Mouse (Mus musculus): ENCODE data around the gene Wwtr1. TPM values are rescaled to one million over a fixed set of nuclear protein-coding genes. Genes with fewer than 3 reads are reported as not detected.

Wwtr1 gene
- polyA plus RNA-seq, 1 experiment, result 0.16 TPM

DNA sequence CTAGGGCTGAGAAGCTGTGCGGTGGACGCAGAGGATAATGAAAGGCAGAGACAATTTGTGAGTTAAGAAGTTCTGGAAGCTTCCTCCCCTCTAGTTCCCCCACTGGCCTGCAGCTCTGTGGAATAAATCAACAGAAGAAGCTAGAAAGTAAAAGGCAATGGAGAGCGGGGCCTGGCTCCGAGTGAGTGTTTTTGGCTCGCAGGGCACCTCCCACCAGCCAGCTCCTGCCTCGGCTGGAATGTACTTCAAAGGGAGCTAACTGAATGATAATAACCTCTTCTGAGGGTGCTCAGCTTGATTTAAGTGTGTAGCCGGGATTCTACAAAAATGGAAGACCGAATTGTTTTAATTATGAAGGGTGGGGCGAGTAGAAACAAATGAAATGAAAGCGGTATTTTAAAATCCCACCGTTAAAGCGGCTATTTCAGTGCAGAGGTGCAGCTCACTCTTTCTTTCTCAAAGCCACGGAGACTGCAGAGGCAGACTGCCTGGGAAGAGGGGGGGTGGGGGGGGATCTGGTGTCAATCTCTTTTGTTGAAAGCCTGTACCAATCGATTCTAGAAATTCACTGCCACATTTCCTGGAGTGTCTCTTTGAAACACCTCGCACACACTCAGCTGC is 104.6 kb downstream of the Wwtr1 start:
- Histone ChIP-seq H3K27ac (ENCODE audit: insufficient read depth, low read depth, low read length) (no peak overlapping the region), H3K4me3 (ENCODE audit: insufficient read depth, low read length) (no peak overlapping the region)
- no peak for TF ChIP-seq POLR2A (IDR thresholded peaks at IDR 0.05; ENCODE audit: borderline replicate concordance, low read depth, low read length)
- TF ChIP-seq CTCF (IDR thresholded peaks at IDR 0.05; ENCODE audit: low read depth, low read length), result no peak

DNA sequence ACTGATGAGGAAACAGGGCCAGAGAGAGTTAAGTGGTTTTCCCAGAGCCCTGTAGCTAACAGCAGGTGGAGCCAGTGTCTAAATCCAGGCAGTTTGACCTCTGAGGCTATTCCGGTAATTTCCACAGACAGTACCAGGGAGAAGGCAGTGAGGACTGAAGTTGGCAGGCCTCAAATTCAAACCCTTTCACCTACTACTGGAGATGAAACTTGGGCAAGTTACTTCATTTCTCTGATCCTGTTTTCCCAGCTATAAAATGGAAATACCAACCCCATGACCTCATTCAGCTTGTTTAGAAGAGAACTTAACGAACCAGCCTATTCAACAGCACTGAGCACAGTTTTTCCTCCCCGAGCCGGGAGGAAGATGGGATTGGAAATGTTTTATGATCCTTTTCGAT is 105.4 kb downstream of the Wwtr1 start:
- H3K4me1 ChIP-seq (ENCODE audit: control insufficient read depth, insufficient read depth, low read length), result peaks cover 6% of the 10 kb centered on the region; the same call in 1 of the 2 replicates
- TF ChIP-seq CTCF (IDR thresholded peaks at IDR 0.05; ENCODE audit: low read depth, low read length) (no peak), POLR2A (IDR thresholded peaks at IDR 0.05; ENCODE audit: borderline replicate concordance, low read depth, low read length) (no peak)
- H3K27ac ChIP-seq (ENCODE audit: insufficient read depth, low read depth, low read length), result no peak overlapping the region
- H3K4me3 ChIP-seq (ENCODE audit: insufficient read depth, low read length), result no peak overlapping the region

More for the DNA sequence above, 104.6 kb downstream of the Wwtr1 start:
- peaks cover 6% of the 10 kb centered on the region; the same call in 1 of the 2 replicates for H3K4me1 ChIP-seq (ENCODE audit: control insufficient read depth, insufficient read depth, low read length)

DNA sequence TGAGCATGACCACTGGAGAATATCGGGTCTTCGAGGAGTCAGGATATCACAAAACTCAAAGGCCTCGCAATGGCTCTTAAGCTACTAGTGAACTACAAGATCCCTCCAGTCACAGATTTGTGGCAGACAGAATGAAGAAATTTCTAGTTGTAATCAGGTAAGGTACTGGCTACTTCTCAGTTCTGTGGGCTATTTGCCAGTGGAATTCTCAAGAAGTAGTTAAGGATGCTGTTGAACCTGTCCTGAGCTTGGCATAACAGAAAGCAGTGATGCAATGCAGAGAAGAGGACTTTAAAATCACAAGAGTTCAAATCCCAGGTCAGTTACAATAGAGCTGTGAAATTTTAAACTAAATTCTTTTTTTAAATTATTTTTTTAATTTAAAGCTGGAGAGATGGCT is 106.4 kb downstream of the Wwtr1 start:
- H3K4me1 ChIP-seq (ENCODE audit: control insufficient read depth, insufficient read depth, low read length), result peaks cover 6% of the 10 kb centered on the region; the same call in 1 of the 2 replicates
- no peak overlapping the region for H3K27ac ChIP-seq (ENCODE audit: insufficient read depth, low read depth, low read length)
- TF ChIP-seq POLR2A (IDR thresholded peaks at IDR 0.05; ENCODE audit: borderline replicate concordance, low read depth, low read length), result no peak
- no peak for TF ChIP-seq CTCF (IDR thresholded peaks at IDR 0.05; ENCODE audit: low read depth, low read length)
- H3K4me3 ChIP-seq (ENCODE audit: insufficient read depth, low read length), result no peak overlapping the region

DNA sequence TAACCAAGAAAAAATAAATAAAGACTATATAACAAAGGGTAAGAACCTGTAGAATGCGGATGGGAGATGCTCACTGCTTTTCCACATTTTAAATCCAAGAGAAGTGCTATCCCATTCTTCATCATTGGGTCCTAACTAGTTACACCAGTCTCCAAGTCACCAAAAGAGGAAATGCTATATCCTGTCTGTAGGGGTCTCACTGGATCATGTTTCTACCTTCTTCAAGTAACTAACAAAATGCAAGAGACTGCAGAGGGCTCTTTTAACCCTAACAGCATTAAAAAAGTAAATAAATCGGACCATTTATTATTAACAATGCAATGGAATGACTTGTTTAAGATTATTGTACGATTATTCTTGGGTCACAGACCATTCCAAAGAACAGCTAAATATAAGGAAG is 109.4 kb downstream of the Wwtr1 start:
- Histone ChIP-seq H3K4me1 (ENCODE audit: control insufficient read depth, insufficient read depth, low read length) (no peaks in the 10 kb centered on the region), H3K27ac (ENCODE audit: insufficient read depth, low read depth, low read length) (no peak overlapping the region), H3K4me3 (ENCODE audit: insufficient read depth, low read length) (no peak overlapping the region)
- TF ChIP-seq CTCF (IDR thresholded peaks at IDR 0.05; ENCODE audit: low read depth, low read length), result no peak
- no peak for TF ChIP-seq POLR2A (IDR thresholded peaks at IDR 0.05; ENCODE audit: borderline replicate concordance, low read depth, low read length)

DNA sequence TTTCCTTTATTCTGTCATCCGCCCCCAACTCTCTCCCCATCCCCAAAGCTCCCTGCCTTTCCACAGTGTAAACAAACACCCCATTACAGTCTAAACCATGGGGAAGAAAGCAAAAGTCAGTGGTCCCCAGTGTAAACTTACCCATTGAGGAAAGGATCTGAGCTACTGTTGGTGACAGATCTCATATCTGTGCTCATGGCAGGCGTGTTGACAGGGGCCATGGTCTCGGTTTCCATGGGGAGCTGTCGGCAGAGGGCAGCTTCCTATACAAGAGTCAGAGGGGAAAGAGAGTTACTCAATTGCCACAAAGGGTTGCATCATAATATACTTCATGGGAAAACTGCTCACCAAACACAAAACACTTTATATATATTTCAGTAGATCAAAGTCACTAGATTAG is 112.4 kb downstream of the Wwtr1 start:
- TF ChIP-seq POLR2A (IDR thresholded peaks at IDR 0.05; ENCODE audit: borderline replicate concordance, low read depth, low read length) (no peak), CTCF (IDR thresholded peaks at IDR 0.05; ENCODE audit: low read depth, low read length) (no peak)
- Histone ChIP-seq H3K27ac (ENCODE audit: insufficient read depth, low read depth, low read length) (no peak overlapping the region), H3K4me3 (ENCODE audit: insufficient read depth, low read length) (no peak overlapping the region), H3K4me1 (ENCODE audit: control insufficient read depth, insufficient read depth, low read length) (no peaks in the 10 kb centered on the region)

DNA sequence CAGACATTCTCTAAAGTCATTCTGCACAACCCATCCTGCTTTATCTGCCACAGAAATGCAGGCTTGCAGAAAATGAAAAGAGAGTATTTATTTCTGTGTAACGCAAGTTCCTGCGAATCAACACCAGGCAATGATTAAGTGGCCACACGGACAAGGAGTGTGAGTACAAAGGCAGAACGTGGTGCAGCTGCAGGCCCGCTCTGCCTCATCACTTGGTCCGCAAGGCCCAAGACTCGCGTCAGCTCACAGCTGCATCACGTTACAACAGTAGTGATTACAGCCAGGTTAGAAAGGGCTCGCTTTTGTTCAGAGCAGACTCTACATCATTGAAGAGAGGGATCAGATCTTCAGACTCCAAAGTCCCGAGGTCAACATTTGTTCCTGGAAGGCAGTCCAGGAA is 117.1 kb downstream of the Wwtr1 start:
- H3K4me3 ChIP-seq (ENCODE audit: insufficient read depth, low read length), result no peak overlapping the region
- no peak overlapping the region for H3K27ac ChIP-seq (ENCODE audit: insufficient read depth, low read depth, low read length)
- no peaks in the 10 kb centered on the region for H3K4me1 ChIP-seq (ENCODE audit: control insufficient read depth, insufficient read depth, low read length)
- TF ChIP-seq POLR2A (IDR thresholded peaks at IDR 0.05; ENCODE audit: borderline replicate concordance, low read depth, low read length) (no peak), CTCF (IDR thresholded peaks at IDR 0.05; ENCODE audit: low read depth, low read length) (no peak)

DNA sequence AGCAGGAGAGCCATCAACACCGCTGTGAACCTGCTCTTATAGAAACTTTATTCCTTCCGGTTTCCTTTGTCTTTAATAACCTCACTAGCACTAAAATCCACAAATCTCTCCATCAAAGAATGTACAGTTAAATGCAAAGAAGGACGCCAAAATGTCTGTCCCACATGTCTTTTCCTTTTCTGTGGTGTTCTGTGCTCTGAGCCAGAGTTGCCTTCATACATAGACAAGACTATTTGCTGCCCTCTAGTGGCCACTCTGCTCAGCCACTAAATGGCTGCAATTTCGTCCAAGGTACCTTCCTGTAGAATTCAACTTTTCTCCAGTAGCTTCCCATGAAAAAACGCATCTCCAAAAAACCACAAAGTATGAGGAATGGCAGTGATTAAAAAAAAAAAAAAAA is 127.3 kb downstream of the Wwtr1 start:
- Histone ChIP-seq H3K27ac (ENCODE audit: insufficient read depth, low read depth, low read length) (no peak overlapping the region), H3K4me1 (ENCODE audit: control insufficient read depth, insufficient read depth, low read length) (no peaks in the 10 kb centered on the region), H3K4me3 (ENCODE audit: insufficient read depth, low read length) (no peak overlapping the region)
- TF ChIP-seq CTCF (IDR thresholded peaks at IDR 0.05; ENCODE audit: low read depth, low read length), result no peak
- TF ChIP-seq POLR2A (IDR thresholded peaks at IDR 0.05; ENCODE audit: borderline replicate concordance, low read depth, low read length), result no peak

DNA sequence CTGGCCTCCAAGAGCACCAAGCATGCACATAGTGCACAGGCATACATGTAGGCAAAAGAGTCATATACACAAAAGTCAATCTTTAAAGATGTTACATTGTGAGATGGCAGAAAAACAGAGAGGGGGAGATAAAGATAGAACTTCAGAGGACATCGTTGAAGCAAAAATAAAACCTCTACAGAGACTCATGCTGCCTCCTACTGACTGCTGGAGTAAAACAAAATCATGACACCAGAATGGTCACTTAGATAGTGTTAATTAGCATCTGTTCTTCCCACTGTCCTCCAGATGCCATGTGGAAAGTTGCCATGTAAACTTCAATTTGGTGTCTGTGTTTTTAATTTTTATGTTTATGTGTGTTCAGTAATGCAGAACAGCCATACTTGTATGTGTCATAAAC is 127.8 kb downstream of the Wwtr1 start:
- H3K4me1 ChIP-seq (ENCODE audit: control insufficient read depth, insufficient read depth, low read length), result no peaks in the 10 kb centered on the region
- H3K27ac ChIP-seq (ENCODE audit: insufficient read depth, low read depth, low read length), result no peak overlapping the region
- no peak for TF ChIP-seq CTCF (IDR thresholded peaks at IDR 0.05; ENCODE audit: low read depth, low read length)
- no peak for TF ChIP-seq POLR2A (IDR thresholded peaks at IDR 0.05; ENCODE audit: borderline replicate concordance, low read depth, low read length)
- no peak overlapping the region for H3K4me3 ChIP-seq (ENCODE audit: insufficient read depth, low read length)

DNA sequence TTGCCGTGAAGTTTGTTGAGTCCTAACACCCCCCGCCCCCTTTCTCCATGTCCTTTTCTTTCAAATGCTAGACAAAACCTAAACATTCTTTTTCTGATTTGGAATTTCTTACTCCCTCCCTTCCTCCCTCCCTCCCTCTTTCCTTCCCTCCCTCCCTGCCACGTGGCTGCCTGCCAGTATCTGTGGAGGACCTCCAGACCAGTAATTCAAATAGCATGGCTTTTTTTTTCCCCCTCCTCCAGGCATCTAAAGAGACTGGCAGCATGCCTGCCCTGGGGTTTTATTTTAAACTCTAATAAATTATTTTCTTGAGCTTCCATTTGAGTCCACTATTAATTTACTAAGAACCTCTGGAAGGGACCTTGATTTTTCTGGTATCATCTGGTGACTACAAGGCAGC is 130.0 kb downstream of the Wwtr1 start:
- Histone ChIP-seq H3K4me3 (ENCODE audit: insufficient read depth, low read length) (no peak overlapping the region), H3K27ac (ENCODE audit: insufficient read depth, low read depth, low read length) (no peak overlapping the region), H3K4me1 (ENCODE audit: control insufficient read depth, insufficient read depth, low read length) (no peaks in the 10 kb centered on the region)
- TF ChIP-seq CTCF (IDR thresholded peaks at IDR 0.05; ENCODE audit: low read depth, low read length) (no peak), POLR2A (IDR thresholded peaks at IDR 0.05; ENCODE audit: borderline replicate concordance, low read depth, low read length) (no peak)

DNA sequence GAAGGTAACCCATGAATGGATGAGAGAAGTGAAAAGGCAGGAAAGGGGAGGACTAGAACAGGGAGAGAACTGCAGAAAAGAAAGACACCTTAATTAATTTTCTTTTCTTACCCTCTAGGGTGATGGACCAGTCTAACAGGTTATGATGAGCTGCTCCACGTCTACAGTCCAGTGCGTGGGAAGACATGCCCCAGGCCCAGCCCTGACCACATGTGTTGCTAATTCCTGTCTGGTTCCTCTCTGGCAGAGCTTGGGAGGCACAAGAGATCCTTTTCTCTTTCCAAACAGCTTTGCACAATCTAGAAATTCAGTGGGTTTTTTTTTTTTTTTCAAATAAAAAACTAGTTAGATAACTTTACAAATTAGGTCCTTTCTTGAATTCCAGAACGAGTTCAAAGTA is 134.8 kb downstream of the Wwtr1 start:
- TF ChIP-seq CTCF (IDR thresholded peaks at IDR 0.05; ENCODE audit: low read depth, low read length) (no peak), POLR2A (IDR thresholded peaks at IDR 0.05; ENCODE audit: borderline replicate concordance, low read depth, low read length) (no peak)
- H3K4me1 ChIP-seq (ENCODE audit: control insufficient read depth, insufficient read depth, low read length), result no peaks in the 10 kb centered on the region
- no peak overlapping the region for H3K4me3 ChIP-seq (ENCODE audit: insufficient read depth, low read length)
- no peak overlapping the region for H3K27ac ChIP-seq (ENCODE audit: insufficient read depth, low read depth, low read length)
